Mouse (Mus musculus): ENCODE data around the gene Pdcl2. TPM values are rescaled to one million over a fixed set of nuclear protein-coding genes. Genes with fewer than 3 reads are reported as not detected.

Pdcl2 gene
- polyA plus RNA-seq, 1 experiment from 2014 or later = not detected

DNA sequence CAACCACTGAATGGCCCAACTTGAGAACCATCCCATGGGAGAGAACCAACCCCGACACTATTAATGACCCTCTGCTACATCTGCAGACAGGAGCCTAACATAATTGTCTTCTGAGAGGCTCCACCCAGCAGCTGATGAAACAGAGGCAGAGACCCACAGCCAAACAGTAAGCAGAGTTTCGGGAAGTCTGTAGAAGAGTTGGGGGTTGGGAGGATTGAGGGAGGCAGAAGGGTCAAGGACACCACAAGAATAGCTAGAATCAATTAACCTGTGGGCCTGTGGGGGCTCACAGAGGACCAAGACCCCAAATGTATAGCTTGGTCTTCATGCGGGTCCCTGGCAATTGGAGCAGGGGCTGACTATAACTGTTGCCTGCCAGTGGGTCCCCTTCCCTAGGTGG, 42.7 kb downstream of the Pdcl2 start:
- Histone ChIP-seq H3K36me3 (ENCODE audit: control insufficient read depth, insufficient read depth) (no peaks in the 10 kb centered on the region), H3K4me1 (replicated peaks; ENCODE audit: control insufficient read depth, insufficient read depth, low read length) (0 out of 2 replicates have a peak, but pooled peaks cover 3% of the 10 kb centered on the region), H3K9ac (ENCODE audit: low read depth, low read length) (no peak overlapping the region), H3K27ac (ENCODE audit: low read depth, low read length) (no peak overlapping the region), H3K9me3 (ENCODE audit: control insufficient read depth) (no peaks in the 10 kb centered on the region), H3K4me2 (replicated peaks; ENCODE audit: low read depth) (no peak overlapping the region), H3K4me3 (ENCODE audit: low read depth, low read length) (no peak overlapping the region), H3K27me3 (replicated peaks; ENCODE audit: control insufficient read depth, insufficient read depth, low read length) (no peaks in the 10 kb centered on the region)
- no peak for TF ChIP-seq CTCF (IDR thresholded peaks at IDR 0.05; ENCODE audit: low read depth)
- 93% methylated on average over 3 of the region's 3 CpGs for whole genome bisulfite sequencing
- ATAC-seq = no peak

DNA sequence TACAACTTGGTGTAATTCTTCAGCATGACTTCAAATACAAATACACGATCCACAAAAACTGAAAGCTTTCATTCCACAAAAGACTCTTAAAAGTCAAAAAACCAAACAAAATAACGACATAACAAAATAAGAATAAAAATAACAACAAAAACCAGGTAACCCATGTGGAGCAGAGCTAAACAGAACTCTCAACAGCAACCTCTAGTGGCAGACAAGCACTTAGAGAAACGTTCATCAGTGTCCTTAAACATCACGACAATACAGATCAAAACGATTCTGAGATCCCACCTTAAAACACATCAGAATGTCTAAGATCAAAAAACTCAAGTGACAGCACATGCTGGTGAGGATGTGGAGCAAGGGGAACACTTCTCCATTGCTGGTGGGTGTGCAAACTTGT, 43.9 kb downstream of the Pdcl2 start:
- no peak for ATAC-seq
- no peaks in the 10 kb centered on the region for H3K36me3 ChIP-seq (ENCODE audit: control insufficient read depth, insufficient read depth)
- no peak overlapping the region for H3K4me3 ChIP-seq (ENCODE audit: low read depth, low read length)
- WGBS = 78% methylated on average over 5 of the region's 5 CpGs
- TF ChIP-seq CTCF (IDR thresholded peaks at IDR 0.05; ENCODE audit: low read depth) = peak; percentile 53
- no peak overlapping the region for H3K27ac ChIP-seq (ENCODE audit: low read depth, low read length)
- H3K4me1 ChIP-seq (replicated peaks; ENCODE audit: control insufficient read depth, insufficient read depth, low read length) = 0 out of 2 replicates have a peak, but pooled peaks cover 3% of the 10 kb centered on the region
- H3K9me3 ChIP-seq (ENCODE audit: control insufficient read depth) = no peaks in the 10 kb centered on the region
- H3K4me2 ChIP-seq (replicated peaks; ENCODE audit: low read depth) = no peak overlapping the region
- no peak overlapping the region for H3K9ac ChIP-seq (ENCODE audit: low read depth, low read length)
- no peaks in the 10 kb centered on the region for H3K27me3 ChIP-seq (replicated peaks; ENCODE audit: control insufficient read depth, insufficient read depth, low read length)

- Histone ChIP-seq H3K27me3 (replicated peaks; ENCODE audit: control insufficient read depth, insufficient read depth, low read length) (no peaks in the 10 kb centered on the region), H3K9ac (ENCODE audit: low read depth, low read length) (no peak overlapping the region), H3K4me3 (ENCODE audit: low read depth, low read length) (no peak overlapping the region), H3K4me2 (replicated peaks; ENCODE audit: low read depth) (no peak overlapping the region), H3K36me3 (ENCODE audit: control insufficient read depth, insufficient read depth) (no peaks in the 10 kb centered on the region), H3K9me3 (ENCODE audit: control insufficient read depth) (no peaks in the 10 kb centered on the region), H3K27ac (ENCODE audit: low read depth, low read length) (no peak overlapping the region), H3K4me1 (replicated peaks; ENCODE audit: control insufficient read depth, insufficient read depth, low read length) (0 out of 2 replicates have a peak, but pooled peaks cover 3% of the 10 kb centered on the region)
- ATAC-seq = no peak
- 78% methylated on average over 4 of the region's 4 CpGs for WGBS
- no peak for TF ChIP-seq CTCF (IDR thresholded peaks at IDR 0.05; ENCODE audit: low read depth)
Observed at GRCm38 (mm10) chr5:76285699-76286098, 45.3 kb downstream of the Pdcl2 start.

- WGBS = 86% methylated on average over 1 of the region's 1 CpGs
Observed at GRCm38 (mm10) chr5:76283890-76284289, 47.1 kb downstream of the Pdcl2 start.

DNA sequence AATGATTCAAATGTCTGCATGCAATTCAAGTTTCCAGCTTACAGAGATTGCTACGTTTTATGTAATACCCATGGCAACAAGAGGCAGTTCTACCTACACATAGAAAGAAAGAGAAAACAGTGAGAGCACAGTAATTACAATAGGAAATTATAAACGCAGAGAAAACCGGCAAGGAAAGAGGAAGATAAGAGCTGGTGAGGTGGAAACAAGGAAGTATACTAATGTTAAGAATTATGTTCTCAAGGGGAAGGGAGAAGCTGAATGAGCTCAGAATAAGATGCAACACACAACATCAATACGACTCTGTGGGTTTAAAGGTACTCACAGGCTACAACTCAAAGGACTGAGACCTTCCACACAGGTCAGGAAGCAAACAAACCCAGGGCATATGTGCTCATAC, 56.0 kb downstream of the Pdcl2 start:
- peaks cover 7% of the 10 kb centered on the region; the same call in 1 of the 2 replicates for H3K36me3 ChIP-seq (ENCODE audit: control insufficient read depth, insufficient read depth)
- TF ChIP-seq CTCF (IDR thresholded peaks at IDR 0.05; ENCODE audit: low read depth) = no peak
- WGBS = 47% methylated on average over 4 of the region's 4 CpGs

More at GRCm38 (mm10) chr5:76283890-76284289, 47.1 kb downstream of the Pdcl2 start:
- no peaks in the 10 kb centered on the region for H3K27me3 ChIP-seq (replicated peaks; ENCODE audit: control insufficient read depth, insufficient read depth, low read length)
- H3K9me3 ChIP-seq (ENCODE audit: control insufficient read depth) = no peaks in the 10 kb centered on the region
- H3K4me3 ChIP-seq (ENCODE audit: low read depth, low read length) = no peak overlapping the region
- no peak for ATAC-seq
- TF ChIP-seq CTCF (IDR thresholded peaks at IDR 0.05; ENCODE audit: low read depth) = no peak
- no peak overlapping the region for H3K9ac ChIP-seq (ENCODE audit: low read depth, low read length)
- H3K36me3 ChIP-seq (ENCODE audit: control insufficient read depth, insufficient read depth) = no peaks in the 10 kb centered on the region
- no peak overlapping the region for H3K27ac ChIP-seq (ENCODE audit: low read depth, low read length)
- no peak overlapping the region for H3K4me2 ChIP-seq (replicated peaks; ENCODE audit: low read depth)
- no peaks in the 10 kb centered on the region for H3K4me1 ChIP-seq (replicated peaks; ENCODE audit: control insufficient read depth, insufficient read depth, low read length)

More for the DNA sequence above, 56.0 kb downstream of the Pdcl2 start:
- Histone ChIP-seq H3K9ac (ENCODE audit: low read depth, low read length) (no peak overlapping the region), H3K27ac (ENCODE audit: low read depth, low read length) (no peak overlapping the region), H3K4me3 (ENCODE audit: low read depth, low read length) (no peak overlapping the region), H3K4me2 (replicated peaks; ENCODE audit: low read depth) (no peak overlapping the region), H3K4me1 (replicated peaks; ENCODE audit: control insufficient read depth, insufficient read depth, low read length) (no peaks in the 10 kb centered on the region), H3K27me3 (replicated peaks; ENCODE audit: control insufficient read depth, insufficient read depth, low read length) (no peaks in the 10 kb centered on the region), H3K9me3 (ENCODE audit: control insufficient read depth) (no peaks in the 10 kb centered on the region)
- no peak for ATAC-seq

Other genes with a start within 250 kb of the Pdcl2 start
- 41.5 and 44.1 TPM in 2 replicates for gene Srd5a3, start 190.9 kb downstream of the Pdcl2 start, polyA plus RNA-seq (2015; fragmentation: Nextera tagmentation; extraction: Ambion mirVana)
- 75.1 and 75.9 TPM in 2 replicates for gene Tmem165, start 147.3 kb downstream of the Pdcl2 start, polyA plus RNA-seq (2015; fragmentation: Nextera tagmentation; extraction: Ambion mirVana)
- gene Clock, start 26.4 kb downstream of the Pdcl2 start, polyA plus RNA-seq (2015; fragmentation: Nextera tagmentation; extraction: Ambion mirVana) = 8.2 and 10.5 TPM in 2 replicates
- 5.8 and 7.3 TPM in 2 replicates for gene Nmu, start 32.6 kb upstream of the Pdcl2 start, polyA plus RNA-seq (2015; fragmentation: Nextera tagmentation; extraction: Ambion mirVana)
- not detected in 2 replicates for gene Gm7271, start 152.9 kb upstream of the Pdcl2 start, polyA plus RNA-seq (2015; fragmentation: Nextera tagmentation; extraction: Ambion mirVana)
- gene Exoc1, start 198.2 kb upstream of the Pdcl2 start, polyA plus RNA-seq (2015; fragmentation: Nextera tagmentation; extraction: Ambion mirVana) = 14.1 and 15.2 TPM in 2 replicates

Measured in intestine, postnatal 0 days (tissue).